Mouse (Mus musculus): Measurements from ENCODE around the gene Tmem88b. TPM values are rescaled to one million over a fixed set of nuclear protein-coding genes. Genes with fewer than 3 reads are reported as not detected.
"Not testable (repeated sequence)": the region's sequence is repeated elsewhere in the genome, so short reads cannot be mapped to it uniquely, and the experiment has no call there.

The Tmem88b gene
- total RNA-seq, 2 experiments from 2014 or later = 0.66 to 1.1 TPM

- Histone ChIP-seq H3K27ac (peak within 1 kb of the TSS; percentile 99), H3K4me3 (peak within 1 kb of the TSS; percentile 80)
- intact Hi-C loops (cut with DNase I) = no loop called here
- DNase-seq = peak; percentile 96
- TF ChIP-seq CTCF (IDR thresholded peaks at IDR 0.05) = no peak
Observed at GRCm38 (mm10) chr4:155811929-155812664, 26.4 kb upstream of the Tmem88b start, which contains the start of gene Ccnl2. Gene Ccnl2, plus strand, starts transcription at chr4:155812489.

DNA sequence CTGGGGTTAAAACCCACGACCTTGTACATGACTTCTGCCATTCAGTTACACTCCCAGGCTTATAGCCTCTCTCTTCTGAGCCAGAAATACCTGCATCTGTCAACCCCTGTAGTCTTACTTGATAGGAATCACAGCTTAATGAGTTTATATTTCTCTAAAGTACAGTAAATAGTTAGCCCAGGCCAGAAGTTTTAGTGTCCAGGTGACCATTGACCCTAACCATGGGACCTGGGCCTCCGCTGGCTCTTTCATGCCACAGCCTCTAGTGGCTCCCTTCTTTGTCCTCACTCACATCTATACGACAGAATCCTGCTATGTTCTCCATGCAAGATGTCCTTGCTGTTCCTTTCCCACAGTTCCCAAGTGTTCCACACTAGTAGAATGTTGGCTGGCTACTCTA, 22.2 kb upstream of the Tmem88b start:
- H3K4me3 ChIP-seq = no peak overlapping the region
- no peak for DNase-seq
- H3K27ac ChIP-seq = no peak overlapping the region
- intact Hi-C loops (cut with DNase I) = no loop called here
- no peak for TF ChIP-seq CTCF (IDR thresholded peaks at IDR 0.05)

- DNase-seq = peak; percentile 98
- intact Hi-C loops (cut with DNase I) = no loop called here
- TF ChIP-seq CTCF (IDR thresholded peaks at IDR 0.05) = 0 out of 2 replicates have a peak, but pooled peaks have one; percentile 1
- Histone ChIP-seq H3K4me3 (peak overlapping the region; percentile 88), H3K27ac (peak overlapping the region; percentile 91)
Observed at GRCm38 (mm10) chr4:155803340-155804041, 17.8 kb upstream of the Tmem88b start.

DNA sequence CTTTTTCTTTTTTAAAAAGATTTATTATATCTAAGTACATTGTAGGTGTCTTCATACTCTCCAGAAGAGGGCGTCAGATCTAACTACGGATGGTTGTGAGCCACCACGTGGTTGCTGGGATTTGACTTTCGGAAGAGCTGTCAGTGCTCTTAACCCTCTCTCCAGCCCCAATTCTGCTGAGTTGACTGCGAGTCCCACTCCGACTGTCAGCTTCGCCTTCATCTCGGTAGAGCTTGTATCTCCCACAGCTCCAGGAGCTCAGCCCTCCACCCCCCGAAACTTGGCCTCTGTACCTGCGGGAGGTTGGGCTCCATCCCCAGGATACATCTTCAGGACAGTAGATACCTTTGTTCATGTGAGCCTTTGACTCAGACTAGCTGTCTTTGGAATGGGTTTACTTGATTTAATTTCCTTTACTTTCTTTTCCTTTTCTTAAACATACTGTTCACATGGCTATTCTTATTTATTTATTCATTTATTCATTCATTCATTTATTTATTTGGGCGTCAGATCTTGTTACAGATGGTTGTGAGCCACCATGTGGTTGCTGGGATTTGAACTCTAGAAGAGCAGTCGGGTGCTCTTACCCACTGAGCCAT, 17.2 kb upstream of the Tmem88b start, which contains the start of gene Mrpl20:
Gene Mrpl20 (plus strand): TSS at position 138 of the 599 bp plus-strand sequence.
- intact Hi-C loops (cut with DNase I) = no loop called here
- TF ChIP-seq CTCF (IDR thresholded peaks at IDR 0.05) = peak; percentile 27
- peak within 1 kb of the TSS; percentile 91 for H3K27ac ChIP-seq
- peak within 1 kb of the TSS; percentile 88 for H3K4me3 ChIP-seq
- no peak for DNase-seq

- TF ChIP-seq CTCF (IDR thresholded peaks at IDR 0.05) = no peak
- no peak overlapping the region for H3K4me3 ChIP-seq
- no peak for DNase-seq
- H3K27ac ChIP-seq = no peak overlapping the region
- intact Hi-C loops (cut with DNase I) = no loop called here
Observed at GRCm38 (mm10) chr4:155802075-155802474, 16.4 kb upstream of the Tmem88b start.

GRCm38 (mm10) chr4:155793730-155794129, 8.1 kb upstream of the Tmem88b start:
- Histone ChIP-seq H3K4me3 (no peak overlapping the region), H3K27ac (no peak overlapping the region)
- intact Hi-C loops (cut with DNase I) = no loop called here
- TF ChIP-seq CTCF (IDR thresholded peaks at IDR 0.05) = no peak
- DNase-seq = no peak

DNA sequence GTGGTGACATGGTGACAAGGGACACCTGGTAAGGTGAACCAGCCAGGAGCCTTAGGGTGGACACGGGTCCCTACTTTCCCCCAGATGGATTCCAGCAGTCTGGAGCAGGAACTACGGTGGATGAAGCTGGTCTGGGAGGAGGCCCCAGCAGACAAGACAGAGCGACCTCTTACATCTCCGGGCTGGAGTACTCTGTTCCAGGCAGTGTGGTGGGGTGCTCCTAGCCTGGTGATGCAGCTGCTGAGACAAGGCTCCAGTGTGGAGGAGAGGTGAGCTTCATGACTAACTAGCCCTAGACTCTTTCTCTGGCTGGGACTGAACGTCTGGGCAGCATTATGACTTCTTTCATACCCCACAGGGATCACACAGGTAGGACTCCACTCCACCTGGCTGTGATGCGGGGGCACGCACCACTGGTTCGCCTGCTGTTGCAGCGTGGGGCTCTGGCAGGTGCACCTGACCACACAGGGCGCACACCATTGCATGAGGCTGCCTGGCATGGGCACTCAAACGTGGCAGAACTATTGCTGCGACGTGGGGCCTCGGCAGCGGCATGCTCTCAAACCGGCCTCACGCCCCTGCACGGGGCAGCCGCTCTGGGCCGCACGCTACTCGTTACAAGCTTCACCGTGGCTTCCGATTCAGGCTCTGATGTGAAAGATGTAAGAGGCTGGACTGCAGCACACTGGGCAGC, 5.7 kb upstream of the Tmem88b start:
- Histone ChIP-seq H3K4me3 (no peak overlapping the region), H3K27ac (no peak overlapping the region)
- no peak for DNase-seq
- intact Hi-C loops (cut with DNase I) = no loop called here
- TF ChIP-seq CTCF (IDR thresholded peaks at IDR 0.05) = no peak

DNA sequence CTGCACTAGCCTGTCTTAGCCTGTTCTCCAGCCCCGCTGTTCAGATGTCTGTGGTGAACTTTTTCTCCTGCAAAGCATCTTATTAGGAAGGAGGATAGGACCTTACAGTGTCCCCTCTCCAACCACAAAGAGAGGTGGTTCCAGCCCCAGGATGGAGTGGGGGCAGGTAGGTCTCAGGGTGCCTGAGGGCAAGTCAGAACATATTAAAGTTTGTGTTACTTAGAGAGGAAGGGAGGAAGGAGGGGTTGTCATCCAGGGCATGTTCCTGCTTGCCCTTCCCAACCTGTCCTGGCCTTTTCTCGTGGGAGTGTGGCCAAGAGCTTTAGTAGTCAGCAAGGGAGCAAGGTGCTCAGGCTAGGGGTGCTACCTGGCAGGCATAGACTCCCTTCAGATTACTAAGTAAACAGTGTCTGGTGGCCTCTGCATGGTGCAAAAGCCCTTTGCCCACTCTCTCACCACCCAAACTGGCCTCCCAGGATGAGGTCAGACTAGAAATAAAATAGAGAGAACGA, 5.0 kb upstream of the Tmem88b start:
- intact Hi-C loops (cut with DNase I) = no loop called here
- Histone ChIP-seq H3K27ac (no peak overlapping the region), H3K4me3 (no peak overlapping the region)
- TF ChIP-seq CTCF (IDR thresholded peaks at IDR 0.05) = no peak
- DNase-seq = no peak

- no peak for TF ChIP-seq CTCF (IDR thresholded peaks at IDR 0.05)
- intact Hi-C loops (cut with DNase I) = no loop called here
- Histone ChIP-seq H3K27ac (no peak within 1 kb of the TSS), H3K4me3 (no peak within 1 kb of the TSS)
- DNase-seq = no peak
Observed at GRCm38 (mm10) chr4:155790021-155790489, 4.4 kb upstream of the Tmem88b start, which contains the start of gene Ankrd65. Gene Ankrd65, plus strand, starts transcription at chr4:155790439.

DNA sequence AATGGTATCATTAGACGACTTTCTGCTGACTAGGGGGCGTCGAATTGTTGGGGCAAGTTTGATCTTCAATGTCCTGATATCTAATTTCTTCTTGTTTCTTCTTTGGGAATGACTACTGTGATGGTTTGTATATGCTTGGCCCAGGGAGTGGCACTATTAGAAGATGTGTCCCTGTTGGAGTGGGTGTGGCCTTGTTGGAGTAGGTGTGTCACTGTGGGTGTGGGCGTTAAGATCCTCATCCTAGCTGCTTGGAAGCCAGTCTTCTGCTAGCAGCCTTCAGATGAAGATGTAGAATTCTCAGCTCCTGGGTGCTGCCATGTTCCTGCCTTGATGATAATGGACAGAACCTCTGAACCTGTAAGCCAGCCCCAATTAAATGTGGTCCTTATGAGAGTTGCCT, 3.2 kb upstream of the Tmem88b start:
- H3K4me3 ChIP-seq; H3K27ac ChIP-seq; DNase-seq; intact Hi-C loops (cut with DNase I): not testable (repeated sequence)

GRCm38 (mm10) chr4:155788300-155788699, 2.6 kb upstream of the Tmem88b start:
- no peak for DNase-seq
- no peak for TF ChIP-seq CTCF (IDR thresholded peaks at IDR 0.05)
- intact Hi-C loops (cut with DNase I) = no loop called here
- H3K4me3 ChIP-seq = no peak overlapping the region
- no peak overlapping the region for H3K27ac ChIP-seq

DNA sequence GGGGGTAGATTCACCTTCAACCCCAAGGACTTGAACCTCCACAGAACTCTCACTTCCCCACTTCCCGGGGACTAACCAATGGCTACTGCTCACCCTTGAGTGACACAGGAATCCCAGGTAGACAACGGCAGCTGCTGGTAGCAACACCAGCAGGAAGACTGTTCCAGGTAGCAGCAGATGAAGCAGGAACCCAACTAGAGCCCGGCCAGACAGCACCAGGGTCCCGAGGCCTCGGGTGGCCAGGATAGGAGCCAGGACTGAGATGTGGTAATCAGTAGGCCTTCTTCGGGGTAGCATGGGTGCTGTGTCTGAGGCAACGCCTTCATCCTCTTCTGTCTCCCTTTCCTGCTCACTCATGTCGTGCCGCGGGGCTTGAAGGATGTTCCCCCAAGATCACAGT, 428 bp downstream of the Tmem88b start:
- no peak for DNase-seq
- intact Hi-C loops (cut with DNase I) = no loop called here
- Histone ChIP-seq H3K4me3 (no peak overlapping the region; the same call in 1 of the 2 replicates), H3K27ac (peak overlapping the region; percentile 48; the same call in 1 of the 2 replicates)
- no peak for TF ChIP-seq CTCF (IDR thresholded peaks at IDR 0.05)
